Mouse (Mus musculus) megakaryocyte progenitor cell, adult 5-6 weeks (primary cell): ENCODE measurements around the gene Cep164. TPM values are rescaled to one million over a fixed set of nuclear protein-coding genes. Genes with fewer than 3 reads are reported as not detected.

Experiments
- ATAC-seq: replicated peaks from 2 replicates; pipeline ENCODE4 v1.8.0; 2016; ENCODE audit warnings: mild to moderate bottlenecking, moderate TSS enrichment, inconsistent platforms; ENCODE audit not compliant: poor library complexity
- total RNA-seq, 2 experiments: library from RNA; stranded (forward) in 1 of 2; stranded (reverse) in 1 of 2; fragments of 157-497, 149-512 nt in 1 of 2; fragments of 200-1000 nt in 1 of 2; gene quantifications; 2 replicates each; pipeline versions ENCODE4 v1.2.3 to v1.2.4; 2015 to 2017

The Cep164 gene
- total RNA-seq, 2 experiments from 2014 or later = 9.7 to 16.2 TPM

DNA sequence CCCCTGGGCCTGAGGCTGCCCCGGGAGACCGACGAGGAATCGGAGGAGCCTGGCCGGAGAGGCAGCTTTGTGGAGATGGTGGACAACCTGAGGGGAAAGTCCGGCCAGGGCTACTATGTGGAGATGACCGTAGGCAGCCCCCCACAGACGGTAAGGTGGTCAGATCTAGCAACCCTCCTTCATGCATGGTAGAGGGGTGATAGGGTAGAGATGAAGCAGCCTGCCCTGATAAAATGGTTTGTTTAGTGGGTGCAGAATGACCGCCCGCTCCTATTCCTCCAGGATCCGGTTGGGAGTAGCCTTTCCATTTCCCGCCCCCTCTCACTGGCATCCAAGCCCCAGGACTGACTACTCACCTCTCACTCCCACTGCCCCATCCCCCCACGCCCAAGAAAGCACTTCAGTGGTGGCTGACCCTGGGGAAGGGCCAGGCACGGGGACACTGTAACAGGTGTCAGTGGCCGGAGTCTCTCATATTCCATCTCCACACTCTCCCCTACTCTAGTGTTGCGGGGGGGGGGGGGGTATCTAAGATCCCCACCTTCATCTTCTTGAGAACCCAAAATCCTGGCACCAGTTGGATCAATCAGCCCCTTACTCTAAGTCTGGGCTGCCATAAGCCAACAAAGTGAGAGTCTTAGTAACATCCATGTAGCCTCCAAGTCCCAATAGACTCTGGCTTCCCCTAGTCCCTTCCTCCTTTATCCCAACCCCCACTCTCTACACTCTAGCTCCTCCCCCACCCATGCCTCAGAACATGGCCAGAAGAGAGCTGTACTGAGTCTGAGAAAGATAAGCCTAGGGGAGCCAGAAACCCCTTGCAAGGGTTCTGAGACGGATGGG is 10.9 kb upstream of the Cep164 start:
- ATAC-seq = peak; percentile 47; the same call in 1 of the 2 replicates

DNA sequence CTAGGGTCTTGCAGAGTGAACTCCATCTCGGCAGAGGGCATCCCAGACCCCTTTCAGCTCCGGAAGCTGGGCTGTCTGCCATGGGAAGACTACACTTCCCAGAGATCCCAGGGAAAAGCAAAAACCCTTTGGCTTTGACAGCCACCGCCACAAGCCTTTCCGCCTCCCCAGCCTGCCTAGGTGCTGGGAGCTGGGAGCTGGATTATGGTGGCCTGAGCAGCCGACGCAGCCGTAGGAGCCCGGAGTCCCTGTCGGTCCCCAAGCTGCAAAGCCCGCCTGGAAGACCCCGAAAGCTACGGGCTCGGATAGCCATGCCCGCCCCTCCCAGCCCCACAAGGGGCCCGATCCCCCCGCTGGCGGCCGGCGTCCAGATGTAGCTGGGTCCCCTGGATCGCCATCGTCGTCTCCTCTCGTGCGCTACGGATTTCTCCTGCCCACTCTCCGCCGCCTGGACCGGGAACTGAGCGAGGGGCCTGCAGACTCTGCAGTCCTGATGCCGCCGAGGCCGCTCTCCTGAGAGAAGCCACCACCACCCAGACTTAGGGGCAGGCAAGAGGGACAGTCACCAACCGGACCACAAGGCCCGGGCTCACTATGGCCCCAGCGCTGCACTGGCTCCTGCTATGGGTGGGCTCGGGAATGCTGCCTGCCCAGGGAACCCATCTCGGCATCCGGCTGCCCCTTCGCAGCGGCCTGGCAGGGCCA is 10.1 kb upstream of the Cep164 start, which contains the start of gene Bace1:
Gene Bace1 (plus strand): TSS at position 147 of the 705 bp plus-strand sequence.
- ATAC-seq = peak; percentile 30

DNA sequence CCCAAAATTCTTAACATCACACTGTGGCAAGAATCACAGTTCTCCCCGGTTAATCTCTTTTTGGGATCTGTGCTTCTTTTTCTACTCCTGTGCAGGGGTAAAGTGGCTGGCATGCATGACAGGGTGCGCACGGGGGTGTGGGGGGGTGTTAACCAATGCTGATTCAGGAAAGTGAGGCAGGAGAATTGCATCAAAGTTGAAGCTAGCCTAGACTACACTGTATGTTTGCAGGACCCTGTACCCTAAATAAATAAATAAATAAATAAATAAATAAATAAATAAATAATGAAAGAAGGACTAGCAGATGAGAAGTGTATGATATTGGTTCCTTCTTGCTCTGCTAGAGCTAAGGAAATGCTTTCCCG is 9.6 kb upstream of the Cep164 start:
- no peak for ATAC-seq

DNA sequence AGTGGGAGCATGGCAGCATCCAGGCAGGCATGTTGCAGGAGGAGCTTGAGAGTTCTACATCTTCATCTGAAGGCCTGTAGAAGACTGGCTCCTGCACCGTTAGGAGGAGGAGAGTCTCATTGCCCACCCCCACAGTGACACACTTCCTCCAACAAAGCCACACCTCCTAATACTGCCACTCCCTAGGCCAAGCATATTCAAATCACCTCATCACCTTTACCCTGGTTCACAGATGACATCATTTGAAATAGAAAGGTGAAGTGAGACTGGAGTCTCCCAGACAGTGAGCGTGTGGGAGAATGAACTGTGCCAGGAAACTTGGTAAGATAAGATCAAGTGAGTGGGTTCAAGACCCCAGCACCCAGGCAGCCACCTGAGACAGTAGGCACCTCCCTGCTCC is 5.0 kb upstream of the Cep164 start:
- no peak for ATAC-seq

DNA sequence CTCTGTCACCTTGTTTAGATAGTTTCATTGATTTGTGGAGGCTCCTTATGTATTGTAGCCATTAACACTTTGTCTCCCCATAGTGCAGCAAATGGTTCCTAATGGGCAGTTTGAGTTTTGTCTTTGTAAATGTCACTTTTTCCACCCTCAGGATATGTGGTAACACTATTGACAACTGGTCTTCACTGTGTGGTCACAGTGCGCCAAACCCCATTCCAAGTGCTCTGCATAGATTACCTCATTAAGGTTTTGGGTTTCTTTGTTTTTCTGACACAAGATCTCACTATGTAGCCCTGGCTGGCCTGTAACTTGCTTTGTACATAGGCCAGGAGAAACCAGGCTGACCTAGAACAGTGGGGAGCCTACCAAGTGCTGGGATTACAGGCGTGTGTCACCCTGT is 4.4 kb upstream of the Cep164 start:
- peak; percentile 32 for ATAC-seq

DNA sequence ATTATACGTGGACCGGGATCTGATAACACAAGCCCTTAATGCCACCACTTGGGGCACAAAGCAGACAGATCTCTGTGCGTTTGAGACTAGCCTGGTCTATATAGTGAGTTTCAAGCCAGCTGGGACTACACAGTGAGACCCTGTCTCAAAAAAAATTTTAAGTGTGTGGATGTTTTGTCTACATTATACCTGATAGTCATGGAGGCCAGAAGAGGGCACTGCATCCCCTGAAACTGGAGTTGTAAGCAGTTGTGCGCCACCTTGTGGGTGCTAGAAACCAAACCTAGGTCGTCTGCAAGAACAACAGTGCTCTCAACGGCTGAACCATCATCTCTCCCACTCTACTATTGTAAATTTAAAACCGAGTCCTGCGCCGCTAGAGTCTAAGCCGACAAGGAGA is 616 bp upstream of the Cep164 start:
- ATAC-seq = peak; percentile 72

DNA sequence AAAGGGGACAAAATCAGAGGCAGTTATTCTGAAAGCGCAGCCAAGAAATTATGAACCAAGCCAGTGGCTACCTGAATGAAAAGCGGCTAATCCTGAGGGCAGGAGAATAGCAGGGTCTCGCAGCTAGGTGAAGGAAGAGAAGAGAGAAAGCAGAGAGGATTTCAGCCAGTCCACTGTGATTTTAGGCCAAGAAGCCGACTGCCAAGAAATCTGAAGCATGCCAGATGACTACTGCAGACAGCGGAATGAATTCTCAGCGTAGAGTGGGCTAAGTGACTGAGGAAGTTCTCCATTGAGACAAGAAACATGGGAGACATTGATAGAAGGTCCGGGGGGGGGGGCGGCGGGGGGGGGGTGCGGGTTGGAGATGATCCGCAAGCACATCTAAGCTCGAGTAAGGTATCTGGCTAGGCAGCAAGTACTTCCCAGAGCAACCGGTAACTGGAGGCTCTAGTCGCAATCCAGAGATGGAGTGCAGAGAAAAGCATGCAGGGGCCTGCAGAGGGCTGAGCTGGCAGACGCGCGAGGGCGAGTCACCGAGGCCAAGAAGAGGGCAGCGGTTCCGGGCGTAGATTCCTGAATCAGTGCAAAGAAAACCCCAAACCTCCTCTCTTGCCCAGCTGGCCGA is 714 bp downstream of the Cep164 start:
- peak; percentile 13 for ATAC-seq

DNA sequence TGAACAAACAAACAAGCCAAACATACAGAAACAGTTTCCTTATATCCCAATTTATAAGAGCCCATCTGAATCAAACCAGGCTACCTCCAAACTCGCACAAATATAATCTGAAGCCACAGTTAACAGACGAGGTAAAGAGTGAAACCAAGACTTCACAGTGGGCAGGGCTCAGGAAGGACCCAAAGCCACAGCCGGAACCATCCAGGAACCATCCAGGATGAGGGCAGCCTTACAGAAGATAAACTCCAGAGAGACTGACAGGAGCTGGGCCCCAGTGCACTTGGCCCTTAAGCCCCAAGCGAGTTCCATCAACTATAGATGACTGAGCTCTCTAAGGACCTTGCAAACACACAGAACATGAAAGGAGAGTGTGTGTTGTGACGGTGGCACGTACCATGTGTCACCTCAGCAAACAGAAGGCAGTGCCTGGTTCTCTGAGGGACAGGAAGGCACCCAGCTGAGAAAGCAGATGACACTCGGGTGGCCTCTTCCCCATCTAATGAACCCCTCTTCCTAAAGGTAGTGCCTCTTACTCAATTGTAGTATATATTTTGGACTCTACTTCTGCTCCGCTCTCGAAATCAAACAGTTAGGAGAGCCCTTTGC is 10.0 kb downstream of the Cep164 start:
- peak; percentile 68 for ATAC-seq

DNA sequence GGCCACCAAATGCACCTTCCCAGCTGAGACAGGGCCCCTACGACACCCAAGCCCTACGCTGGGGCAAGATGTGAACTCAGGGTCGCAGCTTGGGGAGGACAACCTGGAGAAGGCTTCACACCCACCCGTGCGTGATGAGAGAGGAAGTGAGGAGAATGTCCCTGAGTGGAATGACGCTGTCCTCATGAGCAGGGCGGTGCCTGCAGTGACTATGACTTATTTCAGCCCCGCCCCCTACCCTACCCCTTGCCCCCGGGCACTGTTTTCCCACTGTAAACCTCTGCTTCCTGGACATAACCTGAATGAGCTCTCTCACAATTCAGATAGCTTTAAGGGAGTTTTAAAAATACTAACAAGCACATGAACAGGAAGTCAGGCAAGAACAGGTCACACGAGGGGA is 13.0 kb downstream of the Cep164 start:
- ATAC-seq = peak; percentile 53

DNA sequence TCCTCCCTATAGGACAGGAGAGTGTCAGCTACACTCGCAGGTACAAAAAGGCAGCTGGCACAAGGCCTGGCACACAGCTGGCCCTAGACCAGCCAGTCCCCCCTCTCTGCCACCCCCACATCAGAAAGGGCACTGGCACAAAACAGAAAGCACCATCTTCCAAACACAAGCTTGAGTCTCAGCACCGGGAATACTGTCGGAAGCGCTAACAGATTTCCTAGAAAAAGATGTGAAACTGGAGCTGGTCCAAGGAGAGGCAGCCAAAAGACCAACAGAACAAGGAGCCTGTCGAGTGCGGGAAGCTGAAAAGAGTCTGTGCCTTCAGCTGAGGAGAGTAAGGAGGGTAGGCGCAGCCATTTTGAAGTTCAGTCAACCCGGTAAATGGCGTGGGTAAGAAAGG is 13.4 kb downstream of the Cep164 start:
- ATAC-seq = no peak

DNA sequence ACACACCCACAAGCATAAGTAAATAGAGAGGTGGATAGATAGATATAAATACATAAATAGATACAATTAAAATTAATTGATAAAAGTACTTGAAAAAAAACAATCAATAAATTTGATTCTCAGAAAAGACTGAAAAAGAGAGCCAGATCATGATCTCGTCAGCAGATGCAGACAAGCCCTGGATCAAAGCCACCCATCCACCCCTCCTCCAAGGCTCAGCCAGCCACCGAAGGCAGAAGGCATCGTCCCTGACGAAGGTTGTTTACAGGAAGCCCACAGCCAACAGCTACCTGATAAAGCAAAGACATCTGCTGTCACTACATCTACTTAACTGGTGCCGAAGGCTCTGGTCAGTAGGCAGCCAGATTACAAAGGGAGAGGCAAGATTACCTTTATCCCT is 16.5 kb downstream of the Cep164 start:
- ATAC-seq = no peak

DNA sequence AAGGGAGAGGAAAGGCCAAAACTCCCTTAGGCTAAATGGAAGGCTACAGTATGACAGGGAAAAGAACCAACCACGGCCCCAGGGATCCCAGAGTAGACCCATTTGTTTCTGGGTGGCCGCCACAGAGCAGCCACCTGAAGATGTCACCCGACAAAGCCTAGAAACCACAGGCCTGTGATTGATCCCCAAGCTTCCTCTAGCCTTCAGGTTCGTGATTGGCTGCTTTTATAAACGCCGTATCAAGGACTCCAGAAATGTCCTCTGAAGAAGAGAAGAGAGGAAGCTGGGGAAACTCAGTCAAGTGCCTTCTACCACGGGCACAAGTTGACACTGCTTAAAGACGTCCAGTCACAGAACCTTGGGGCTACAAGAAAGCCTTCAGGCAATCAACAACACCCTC is 20.7 kb downstream of the Cep164 start:
- no peak for ATAC-seq

DNA sequence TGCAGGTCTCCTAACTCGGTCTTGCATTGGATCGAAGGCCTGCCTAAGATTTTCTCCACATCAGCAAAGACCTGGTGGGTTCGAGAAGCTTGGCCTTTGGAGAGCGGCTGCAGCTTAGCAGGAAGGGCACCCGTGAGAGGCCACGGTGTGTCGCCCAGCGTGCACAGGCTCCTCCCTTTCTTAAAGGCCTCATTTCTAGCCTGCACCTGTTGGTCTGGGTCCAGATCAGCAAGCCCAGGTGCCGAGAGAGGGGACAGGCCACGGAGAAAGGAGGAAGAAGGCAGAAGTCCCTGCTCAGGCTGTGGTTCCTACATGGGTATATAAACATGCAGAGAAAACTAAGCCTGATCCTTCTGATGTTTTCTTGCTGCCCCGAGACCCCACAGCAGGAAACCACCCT is 21.2 kb downstream of the Cep164 start:
- ATAC-seq = no peak

DNA sequence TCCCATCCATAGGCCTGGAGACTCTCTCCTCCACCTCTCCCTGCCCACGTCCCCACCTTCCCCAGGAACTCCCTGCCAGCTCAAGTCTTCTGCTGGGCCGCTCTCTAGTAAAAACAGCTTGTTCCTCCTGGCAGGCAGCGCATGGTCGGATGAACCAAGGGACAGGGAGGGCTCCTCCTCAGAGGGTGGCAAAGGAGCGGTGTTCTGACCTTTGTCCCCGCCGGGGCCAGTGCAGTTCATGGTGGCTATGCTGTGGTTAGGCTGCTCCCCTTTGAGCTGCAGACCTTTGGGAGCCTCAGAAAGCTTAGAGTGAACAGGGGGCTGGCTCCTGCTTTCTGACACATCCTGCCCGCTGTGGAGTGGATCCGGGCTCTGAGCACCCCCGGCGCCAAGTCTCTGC is 21.6 kb downstream of the Cep164 start:
- ATAC-seq = no peak

DNA sequence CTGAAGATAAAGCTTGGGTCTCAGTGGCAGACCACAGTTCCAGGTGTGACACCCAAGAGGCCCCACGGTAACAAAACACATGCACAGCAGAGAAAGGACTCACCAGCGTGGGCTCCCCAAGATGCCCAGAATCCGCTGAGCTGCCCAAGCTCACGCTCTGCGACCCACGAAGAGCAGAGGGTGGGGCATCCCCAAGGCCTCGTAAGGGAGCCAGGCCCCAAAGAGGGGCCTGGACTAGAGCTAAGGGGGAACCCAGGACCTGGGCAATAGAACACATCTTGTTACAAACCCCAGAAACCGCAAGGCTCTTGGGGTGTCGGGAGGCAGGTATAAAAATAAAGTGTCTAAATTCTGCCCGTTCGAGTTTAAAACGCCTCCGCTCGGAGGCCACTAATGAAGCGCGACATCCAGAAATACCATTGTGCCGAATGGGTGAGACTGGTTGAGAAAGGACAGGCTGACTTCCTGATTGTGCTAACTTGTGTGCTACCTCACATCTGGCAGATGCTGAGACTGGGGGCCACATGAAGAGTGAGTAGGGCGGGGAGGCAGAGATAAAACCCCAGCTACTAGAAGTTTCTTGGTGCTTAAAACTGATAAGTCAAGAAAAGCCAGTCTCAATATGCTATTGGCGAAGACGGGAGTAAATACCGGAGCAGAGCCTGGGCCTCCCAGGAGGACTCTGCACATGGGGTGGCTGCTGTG is 25.3 kb downstream of the Cep164 start:
- peak; percentile 89 for ATAC-seq

DNA sequence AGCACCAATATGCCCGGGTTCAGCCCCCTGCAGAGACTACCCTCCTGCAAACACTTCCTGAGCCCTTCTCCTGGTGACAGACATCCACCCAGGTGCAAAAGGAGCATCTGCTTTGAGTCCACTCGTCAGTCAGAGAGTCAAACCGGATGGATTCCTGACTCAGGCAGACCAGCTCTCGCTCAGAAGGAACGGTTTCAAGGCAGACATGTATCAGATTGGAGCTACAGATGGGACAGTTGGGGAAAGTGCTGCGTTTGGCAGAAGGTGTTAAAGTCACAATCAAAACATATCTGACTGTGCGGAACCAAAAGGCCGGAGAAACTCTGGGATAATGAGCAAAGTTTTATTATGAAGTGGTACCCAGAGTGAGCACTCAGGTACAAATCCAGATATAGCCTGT is 29.1 kb downstream of the Cep164 start:
- no peak for ATAC-seq

DNA sequence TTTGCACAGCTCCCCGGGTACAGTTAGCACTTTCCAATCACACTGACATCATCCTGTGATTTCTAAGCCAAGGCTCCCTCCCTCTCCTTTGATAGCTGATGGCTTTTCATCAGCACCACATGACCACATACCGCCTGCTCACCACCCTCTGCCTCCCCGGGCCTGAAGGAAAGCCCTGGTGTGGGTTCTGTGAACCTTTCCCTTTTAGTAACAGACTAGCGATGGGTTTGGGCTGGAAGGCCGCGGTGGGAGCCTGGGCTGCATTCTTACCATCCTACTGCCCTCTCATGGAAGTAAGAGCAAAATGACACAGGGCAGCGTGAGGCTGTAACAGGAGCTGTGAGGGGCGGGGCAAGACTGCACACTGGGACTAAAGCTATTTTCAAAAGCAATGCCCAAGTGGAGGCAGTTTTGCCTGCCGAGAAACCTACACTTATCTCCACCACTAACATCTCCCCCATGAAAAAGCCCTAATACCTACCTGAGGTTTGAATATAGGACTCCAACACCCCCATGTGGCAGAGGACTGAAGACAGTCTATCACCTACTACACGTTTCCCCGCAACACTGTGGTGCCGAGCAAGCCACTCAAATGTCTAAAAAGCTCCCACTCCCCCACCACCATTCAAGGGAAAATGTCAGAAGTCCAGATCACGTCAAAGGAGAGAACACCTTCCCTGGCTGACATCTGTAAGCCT is 29.9 kb downstream of the Cep164 start:
- peak; percentile 66 for ATAC-seq

DNA sequence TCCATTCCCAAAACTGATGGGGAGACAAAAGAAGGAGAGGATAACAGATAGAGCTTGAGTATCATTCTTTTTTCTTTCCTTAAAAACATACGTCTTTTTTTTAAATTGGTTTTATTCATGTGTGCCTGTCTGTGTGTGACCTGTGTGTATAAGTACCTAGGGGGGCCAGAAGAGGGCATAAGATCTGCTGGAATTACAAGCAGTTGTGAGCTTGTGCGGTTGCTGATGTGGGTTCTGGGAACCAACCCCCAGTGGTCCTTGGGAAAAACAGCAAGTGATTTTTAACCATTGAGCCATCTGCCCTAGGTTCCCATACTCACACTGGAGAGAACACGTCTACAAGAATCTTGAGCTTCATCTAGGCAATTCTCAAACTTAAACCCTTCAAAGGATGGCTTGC is 31.2 kb downstream of the Cep164 start:
- 0 out of 2 replicates have a peak, but pooled peaks have one; percentile 38 for ATAC-seq

DNA sequence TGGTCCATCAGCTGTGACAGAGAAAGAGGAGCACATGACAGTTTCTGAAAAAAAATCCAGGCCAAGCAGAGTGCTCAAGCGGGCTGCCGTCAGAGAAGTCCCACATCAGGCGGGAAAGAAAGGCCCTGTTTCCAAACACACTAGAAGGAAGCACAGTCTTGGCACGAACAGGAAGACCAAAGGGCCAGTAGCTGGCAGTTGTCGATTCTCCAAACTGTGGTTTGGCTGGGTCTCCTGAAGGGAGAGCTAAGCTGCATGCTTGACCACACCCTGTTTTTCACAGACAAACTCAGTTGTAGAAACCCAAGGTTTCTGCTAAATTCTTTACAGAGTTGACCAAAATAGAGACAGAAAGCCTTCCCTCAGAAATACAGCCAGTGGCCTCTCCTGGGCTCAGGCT is 32.8 kb downstream of the Cep164 start:
- ATAC-seq = peak; percentile 30; the same call in 1 of the 2 replicates

DNA sequence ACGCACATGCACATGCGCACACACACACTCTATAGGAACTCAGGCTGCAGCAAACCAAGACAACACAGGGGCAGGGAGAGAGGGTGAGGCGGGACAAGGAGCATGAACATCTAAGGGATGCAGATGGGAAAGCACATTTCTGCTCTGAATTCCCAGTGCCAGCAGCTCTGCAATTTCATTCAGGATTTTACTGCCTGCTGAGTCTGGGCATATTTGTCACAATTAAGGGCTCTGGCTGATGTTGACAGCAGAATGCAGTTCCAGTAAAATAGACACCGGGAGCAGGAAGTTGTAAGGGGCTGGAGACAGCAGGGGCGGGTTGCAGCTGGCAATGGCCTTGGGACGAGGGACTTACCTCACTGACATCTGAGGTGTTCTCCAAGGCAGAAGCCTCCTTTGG is 34.8 kb downstream of the Cep164 start:
- no peak for ATAC-seq
